Mouse (Mus musculus) limb, embryonic 14.5 days (tissue): ENCODE results near the gene Dusp12. TPM values are rescaled to one million over a fixed set of nuclear protein-coding genes. Genes with fewer than 3 reads are reported as not detected.

ENCODE experiments used
- ATAC-seq: fragments of 200-750 bp; cut with Nextera tagmentation; 2 replicates; pipeline ENCODE4 v1.8.0; 2017; ENCODE audit warnings: low read depth, moderate number of reproducible peaks, moderate TSS enrichment; ENCODE audit not compliant: low FRiP score
- DNase-seq: peaks from one replicate; pipeline ENCODE4 v3.0.0-alpha.2; 2015; ENCODE audit warnings: low spot score
- H3K27ac ChIP-seq: fragments of 300-500 bp; sonication (generic); replicated peaks from 2 replicates; pipeline ENCODE4 v1.5.1; 2014; ENCODE audit warnings: low read depth, mild to moderate bottlenecking, low read length, moderate library complexity, mixed read lengths
- H3K27me3 ChIP-seq: fragments of 300-500 bp; sonication (generic); 2 replicates; pipeline ENCODE4 v1.6.1; 2014; ENCODE audit warnings: low read length, mixed read lengths; ENCODE audit not compliant: control insufficient read depth, insufficient read depth
- H3K36me3 ChIP-seq: fragments of 300-500 bp; sonication (generic); 2 replicates; pipeline ENCODE4 v1.6.1; 2014; ENCODE audit warnings: mild to moderate bottlenecking, low read length, moderate library complexity, mixed read lengths; ENCODE audit not compliant: control insufficient read depth, insufficient read depth
- H3K4me1 ChIP-seq: fragments of 300-500 bp; sonication (generic); 2 replicates; pipeline ENCODE4 v1.6.1; 2014; ENCODE audit warnings: antibody characterized with exemption, low read length, mixed read lengths; ENCODE audit not compliant: control insufficient read depth, insufficient read depth
- H3K4me2 ChIP-seq: fragments of 300-500 bp; sonication (generic); replicated peaks from 2 replicates; pipeline ENCODE4 v1.6.1; 2014; ENCODE audit warnings: low read depth, mild to moderate bottlenecking, low read length, moderate library complexity; ENCODE audit not compliant: severe bottlenecking
- H3K4me3 ChIP-seq: fragments of 300-500 bp; sonication (generic); replicated peaks from 2 replicates; pipeline ENCODE4 v1.5.1; 2014; ENCODE audit warnings: low read length
- H3K9ac ChIP-seq: fragments of 300-500 bp; sonication (generic); 2 replicates; pipeline ENCODE4 v1.6.1; 2014; ENCODE audit warnings: mild to moderate bottlenecking, low read depth, low read length, moderate library complexity; ENCODE audit not compliant: severe bottlenecking
- H3K9me3 ChIP-seq: fragments of 300-500 bp; sonication (generic); 2 replicates; pipeline ENCODE4 v1.6.1; 2016; ENCODE audit warnings: low read length; ENCODE audit not compliant: control insufficient read depth
- POLR2A ChIP-seq: fragments of 200-500 bp; IDR thresholded peaks from 2 replicates; pipeline ENCODE4 v1.8.0; 2012; ENCODE audit warnings: inconsistent platforms, mild to moderate bottlenecking, moderate library complexity, borderline replicate concordance; ENCODE audit not compliant: insufficient read depth, insufficient read length; ENCODE audit errors: extremely low read depth
- WGBS: fragments of 180-500 bp; shearing (Covaris S2); extraction: QIAGEN DNeasy Blood & Tissue Kit; methylation state at CpG from one replicate; pipeline ENCODE4 v1.1.7; 2014; 5-methylcytosine and 5-hydroxymethylcytosine counted together
- polyA plus RNA-seq, 2 experiments: library from polyadenylated mRNA; depleted of rRNA in 1 of 2; stranded (reverse) in 1 of 2; unstranded in 1 of 2; fragments of >200 nt; fragmentation: Nextera tagmentation in 1 of 2; extraction: Ambion mirVana in 1 of 2; gene quantifications; 2 replicates each; pipeline versions ENCODE4 v1.2.1 to v1.2.3; 2012 to 2014

Gene Dusp12
- polyA plus RNA-seq, 2 experiments: 51.5 to 58.5 TPM

DNA sequence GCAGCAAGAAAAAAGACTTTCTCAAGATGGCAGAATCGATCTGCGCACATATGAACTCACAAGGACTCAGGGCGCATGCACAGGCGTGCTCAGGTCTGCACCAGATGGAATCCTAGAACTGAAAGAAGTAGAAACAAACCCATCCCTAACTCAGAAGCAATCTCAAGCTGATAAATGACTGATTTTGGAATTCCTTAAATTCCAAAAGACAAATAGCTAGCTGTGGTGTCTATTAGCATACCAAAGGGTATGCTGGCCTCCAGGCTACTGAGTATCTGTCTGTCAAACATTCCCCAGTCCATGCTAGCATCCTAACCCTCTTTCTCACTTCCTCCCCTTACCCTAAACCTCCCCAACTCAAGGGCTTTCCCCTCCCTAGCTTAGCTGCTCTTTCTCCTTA is 4.0 kb upstream of the Dusp12 start:
- Histone ChIP-seq H3K9ac (no peak overlapping the region), H3K4me1 (peaks cover 8% of the 10 kb centered on the region), H3K27me3 (no peaks in the 10 kb centered on the region), H3K4me3 (no peak overlapping the region), H3K9me3 (no peaks in the 10 kb centered on the region), H3K36me3 (no peaks in the 10 kb centered on the region), H3K4me2 (no peak overlapping the region), H3K27ac (no peak overlapping the region)
- WGBS: 69% methylated on average over 4 of the region's 4 CpGs
- TF ChIP-seq POLR2A: no peak
- ATAC-seq: no peak
- no peak for DNase-seq

DNA sequence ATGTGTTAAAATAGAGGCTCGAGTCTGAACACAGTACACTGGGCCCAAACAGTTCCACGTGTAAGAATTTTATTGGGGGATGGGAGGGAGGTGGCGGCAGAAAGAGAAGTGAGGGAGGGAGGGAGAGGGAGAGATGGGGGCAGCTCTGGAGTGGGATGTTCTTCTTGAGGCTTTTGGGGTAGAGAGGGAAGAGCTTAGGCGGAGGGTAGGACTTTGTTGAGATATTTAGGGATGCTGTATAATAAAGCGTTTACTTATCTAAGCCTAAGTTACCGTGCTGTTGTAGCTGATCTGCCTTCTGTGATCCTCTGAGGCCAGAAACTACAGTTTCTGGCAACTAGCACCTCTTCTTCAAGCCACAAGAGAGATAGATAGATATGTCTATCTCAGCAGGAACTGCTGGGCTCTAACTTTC is 711 bp upstream of the Dusp12 start:
- H3K9me3 ChIP-seq: no peaks in the 10 kb centered on the region
- ATAC-seq: no peak
- peaks cover 9% of the 10 kb centered on the region for H3K4me1 ChIP-seq
- no peak for DNase-seq
- no peak overlapping the region for H3K27ac ChIP-seq
- 26% methylated on average over 6 of the region's 6 CpGs for WGBS
- H3K4me3 ChIP-seq: 0 out of 2 replicates have a peak overlapping the region, but pooled peaks have one; percentile 97
- H3K36me3 ChIP-seq: no peaks in the 10 kb centered on the region
- H3K27me3 ChIP-seq: no peaks in the 10 kb centered on the region
- TF ChIP-seq POLR2A: no peak
- 0 out of 2 replicates have a peak overlapping the region, but pooled peaks have one; percentile 21 for H3K9ac ChIP-seq
- peak overlapping the region; percentile 17; the same call in 1 of the 2 replicates for H3K4me2 ChIP-seq

DNA sequence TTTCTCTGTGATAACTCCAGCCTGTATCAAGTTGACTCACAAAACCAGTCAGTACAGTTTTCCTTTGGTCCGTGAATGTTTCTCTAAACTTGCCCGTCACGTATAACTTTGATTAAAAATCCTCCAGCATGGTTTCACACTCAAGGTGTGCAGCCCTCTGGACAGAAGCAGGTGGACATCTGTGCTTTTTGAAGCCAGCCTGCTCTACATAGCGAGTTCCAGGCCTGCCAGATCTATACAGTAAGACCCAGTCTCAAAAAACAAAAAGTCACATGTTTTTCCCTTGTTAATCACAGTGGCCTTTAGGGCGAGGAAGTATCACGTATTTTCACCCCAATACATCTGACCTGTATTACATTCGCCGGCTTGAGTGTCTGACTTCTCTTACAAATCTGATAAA is 950 bp downstream of the Dusp12 start:
- H3K4me1 ChIP-seq: peaks cover 9% of the 10 kb centered on the region
- no peaks in the 10 kb centered on the region for H3K27me3 ChIP-seq
- no peaks in the 10 kb centered on the region for H3K9me3 ChIP-seq
- H3K4me2 ChIP-seq: peak overlapping the region; percentile 78
- WGBS: 21% methylated on average over 8 of the region's 8 CpGs
- no peak for TF ChIP-seq POLR2A
- DNase-seq: no peak
- H3K9ac ChIP-seq: peak overlapping the region; percentile 90
- ATAC-seq: no peak
- no peak overlapping the region for H3K27ac ChIP-seq
- peak overlapping the region; percentile 97 for H3K4me3 ChIP-seq
- peaks cover 8% of the 10 kb centered on the region for H3K36me3 ChIP-seq

DNA sequence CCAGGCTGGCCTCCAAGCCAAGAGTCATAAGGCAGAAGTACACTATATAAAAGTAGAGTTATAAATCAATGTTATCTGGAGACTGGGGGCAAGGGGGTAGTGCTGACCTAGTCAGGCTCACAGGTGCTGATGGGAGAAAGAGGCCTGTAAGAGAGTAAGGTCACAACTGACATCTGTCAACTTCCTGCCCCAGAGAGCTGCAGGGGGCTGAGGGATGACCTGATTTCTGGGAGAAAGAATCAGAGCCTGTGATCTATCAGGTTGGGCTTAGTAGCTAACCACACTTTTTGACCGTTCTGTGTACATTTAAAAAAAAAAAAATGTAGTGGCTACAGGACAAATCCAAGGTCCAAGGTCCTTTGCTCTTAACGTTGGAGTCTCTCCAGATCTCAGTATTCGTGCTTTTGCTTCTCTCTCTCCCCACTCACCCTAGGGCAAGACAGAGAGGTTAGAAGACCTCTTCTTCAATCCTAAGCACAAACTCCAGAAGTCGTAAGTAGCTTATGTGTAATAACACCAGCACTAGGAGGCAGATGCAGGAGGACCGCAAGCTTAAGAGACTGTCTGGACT is 2.3 kb downstream of the Dusp12 start:
- 0 out of 2 replicates have a peak overlapping the region, but pooled peaks have one; percentile 12 for H3K9ac ChIP-seq
- H3K4me1 ChIP-seq: peaks cover 9% of the 10 kb centered on the region

DNA sequence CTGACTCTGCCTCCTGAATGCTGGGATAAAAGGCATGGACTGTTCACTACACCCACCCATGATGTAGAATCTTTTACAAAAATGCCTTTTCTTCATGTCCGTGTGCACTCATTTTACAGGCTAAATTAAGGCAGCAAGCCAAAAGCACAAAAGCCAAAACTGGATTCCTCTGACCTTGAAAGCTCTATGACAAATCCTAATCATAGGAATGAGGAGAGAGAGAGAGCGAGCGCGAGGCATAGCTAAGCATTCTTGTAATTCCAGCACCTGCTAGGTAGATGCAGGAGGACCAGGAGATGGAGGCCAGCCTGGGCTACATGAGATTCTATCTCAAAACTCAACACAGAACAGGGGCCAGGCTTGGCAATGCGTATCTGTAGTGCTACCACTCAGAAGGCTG is 8.4 kb downstream of the Dusp12 start:
- DNase-seq (no peak), ATAC-seq (no peak)
- no peak overlapping the region for H3K27ac ChIP-seq
- no peak overlapping the region for H3K4me3 ChIP-seq
- H3K4me1 ChIP-seq: no peaks in the 10 kb centered on the region
- no peak overlapping the region for H3K4me2 ChIP-seq
- TF ChIP-seq POLR2A: no peak
- peaks cover 50% of the 10 kb centered on the region for H3K36me3 ChIP-seq
- 90% methylated on average over 5 of the region's 5 CpGs for WGBS
- H3K9ac ChIP-seq: no peak overlapping the region
- H3K27me3 ChIP-seq: no peaks in the 10 kb centered on the region
- H3K9me3 ChIP-seq: no peaks in the 10 kb centered on the region

More for the DNA sequence above, 2.3 kb downstream of the Dusp12 start:
- no peaks in the 10 kb centered on the region for H3K9me3 ChIP-seq
- DNase-seq (no peak), ATAC-seq (no peak)
- TF ChIP-seq POLR2A: no peak
- H3K4me3 ChIP-seq: no peak overlapping the region
- H3K36me3 ChIP-seq: peaks cover 14% of the 10 kb centered on the region
- H3K27me3 ChIP-seq: no peaks in the 10 kb centered on the region
- H3K4me2 ChIP-seq: no peak overlapping the region
- H3K27ac ChIP-seq: no peak overlapping the region
- 84% methylated on average over 5 of the region's 5 CpGs for WGBS
